Mouse (Mus musculus) MEL (cell line): ENCODE measurements around the gene Cnot8. TPM values are rescaled to one million over a fixed set of nuclear protein-coding genes. Genes with fewer than 3 reads are reported as not detected.

Experiments
- DNase-seq: peaks from one replicate; pipeline ENCODE4 v3.0.0; 2011; ENCODE audit warnings: low read depth, low spot score
- H3K27ac ChIP-seq: 2 replicates; pipeline ENCODE4 v1.5.1; 2012; ENCODE audit warnings: low read depth, mild to moderate bottlenecking, control low read depth, low read length, moderate library complexity; ENCODE audit not compliant: control insufficient read depth
- H3K27me3 ChIP-seq, 2 experiments: fragments of 150-350 bp in 1 of 2; sonication (generic) in 1 of 2; 2 replicates each; pipeline ENCODE4 v1.6.1; 2012; ENCODE audit warnings: low read length in 2 of 2, mild to moderate bottlenecking in 2 of 2, improper control_type of control experiment in 1 of 2, moderate library complexity in 1 of 2; ENCODE audit not compliant: insufficient read depth in 2 of 2, control insufficient read depth in 1 of 2
- H3K36me3 ChIP-seq, 2 experiments: 2 replicates each; pipeline ENCODE4 v1.6.1; 2012 to 2014; ENCODE audit warnings: low read length in 2 of 2, improper control_type of control experiment in 1 of 2, inconsistent platforms in 1 of 2, mild to moderate bottlenecking in 1 of 2; ENCODE audit not compliant: insufficient read depth in 2 of 2, control insufficient read depth in 1 of 2
- H3K4me1 ChIP-seq, 2 experiments: fragments of 150-350 bp in 1 of 2; sonication (generic) in 1 of 2; 2 replicates each; pipeline ENCODE4 v1.6.1; 2012; ENCODE audit warnings: low read length in 2 of 2, improper control_type of control experiment in 1 of 2, mild to moderate bottlenecking in 1 of 2; ENCODE audit not compliant: insufficient read depth in 2 of 2, control insufficient read depth in 1 of 2
- H3K4me3 ChIP-seq, 2 experiments: fragments of 150-350 bp in 1 of 2; sonication (generic) in 1 of 2; 2 replicates each; pipeline ENCODE4 v1.5.1; 2012; ENCODE audit warnings: low read depth in 2 of 2, low read length in 2 of 2, mild to moderate bottlenecking in 2 of 2, moderate library complexity in 2 of 2, control low read depth in 1 of 2, improper control_type of control experiment in 1 of 2; ENCODE audit not compliant: control insufficient read depth in 1 of 2, insufficient read depth in 1 of 2
- H3K79me2 ChIP-seq: 2 replicates; pipeline ENCODE4 v1.6.1; 2012; ENCODE audit warnings: mild to moderate bottlenecking, low read length, moderate library complexity; ENCODE audit not compliant: control insufficient read depth, poor library complexity, insufficient read depth
- H3K9ac ChIP-seq: 2 replicates; pipeline ENCODE4 v1.6.1; 2012; ENCODE audit warnings: low read depth, mild to moderate bottlenecking, control low read depth, low read length, moderate library complexity; ENCODE audit not compliant: control insufficient read depth, poor library complexity, severe bottlenecking
- H3K9me3 ChIP-seq: fragments of 150-350 bp; sonication (generic); replicated peaks from 2 replicates; pipeline ENCODE4 v1.6.1; 2012; ENCODE audit warnings: mild to moderate bottlenecking, low read length, improper control_type of control experiment, moderate library complexity; ENCODE audit not compliant: insufficient read depth
- BHLHE40 ChIP-seq: IDR thresholded peaks from 2 replicates; pipeline ENCODE4 v1.6.1; 2012; ENCODE audit warnings: low read depth, mild to moderate bottlenecking, inconsistent platforms, low read length, improper control_type of control experiment, borderline replicate concordance
- CHD2 ChIP-seq: IDR thresholded peaks from 2 replicates; pipeline ENCODE4 v1.6.1; 2011; ENCODE audit warnings: low read length, improper control_type of control experiment
- CTCF ChIP-seq, 3 experiments: IDR thresholded peaks in 2 of 3; conservative IDR thresholded peaks in 1 of 3; 2 replicates each; pipeline ENCODE4 v1.5.1; 2011 to 2012; ENCODE audit warnings: low read length in 3 of 3, low read depth in 2 of 3, mild to moderate bottlenecking in 2 of 3, improper control_type of control experiment in 1 of 3, inconsistent platforms in 1 of 3, mixed read lengths in 1 of 3, moderate library complexity in 1 of 3; ENCODE audit not compliant: control insufficient read depth in 1 of 3, insufficient read depth in 1 of 3, poor library complexity in 1 of 3, severe bottlenecking in 1 of 3
- E2F4 ChIP-seq: IDR thresholded peaks from 2 replicates; pipeline ENCODE4 v1.6.1; 2011; ENCODE audit warnings: low read depth, low read length, improper control_type of control experiment, borderline replicate concordance
- ELF1 ChIP-seq: IDR thresholded peaks from 2 replicates; pipeline ENCODE4 v1.6.1; 2014; ENCODE audit warnings: low read depth, mild to moderate bottlenecking, inconsistent platforms, low read length, improper control_type of control experiment, moderate library complexity
- EP300 ChIP-seq, 2 experiments: IDR thresholded peaks; 2 replicates each; pipeline ENCODE4 v1.6.1; 2011; ENCODE audit warnings: improper control_type of control experiment in 2 of 2, low read length in 2 of 2, low read depth in 1 of 2, mild to moderate bottlenecking in 1 of 2
- ETS1 ChIP-seq: IDR thresholded peaks from 2 replicates; pipeline ENCODE4 v1.6.1; 2012; ENCODE audit warnings: low read depth, mild to moderate bottlenecking, inconsistent platforms, low read length, improper control_type of control experiment, moderate library complexity
- GABPA ChIP-seq: IDR thresholded peaks from 2 replicates; pipeline ENCODE4 v1.6.1; 2012; ENCODE audit warnings: low read depth, mild to moderate bottlenecking, inconsistent platforms, low read length, improper control_type of control experiment, moderate library complexity
- GATA1 ChIP-seq: IDR thresholded peaks from 2 replicates; pipeline ENCODE4 v1.6.1; 2011; ENCODE audit warnings: low read depth, low read length, improper control_type of control experiment
- HCFC1 ChIP-seq: IDR thresholded peaks from 2 replicates; pipeline ENCODE4 v1.6.1; 2012; ENCODE audit warnings: low read depth, mild to moderate bottlenecking, inconsistent platforms, low read length, improper control_type of control experiment, moderate library complexity
- JUND ChIP-seq: IDR thresholded peaks from 2 replicates; pipeline ENCODE4 v1.6.1; 2011; ENCODE audit warnings: low read depth, mild to moderate bottlenecking, improper control_type of control experiment, low read length
- KAT2A ChIP-seq: conservative IDR thresholded peaks from 2 replicates; pipeline ENCODE4 v1.6.1; 2012; ENCODE audit warnings: low read depth, low read length, improper control_type of control experiment, inconsistent platforms
- MAFK ChIP-seq: IDR thresholded peaks from 2 replicates; pipeline ENCODE4 v1.6.1; 2011; ENCODE audit warnings: low read depth, mild to moderate bottlenecking, low read length, improper control_type of control experiment, borderline replicate concordance
- MAX ChIP-seq: IDR thresholded peaks from 2 replicates; pipeline ENCODE4 v1.6.1; 2011; ENCODE audit warnings: low read length, improper control_type of control experiment
- MAZ ChIP-seq: IDR thresholded peaks from 2 replicates; pipeline ENCODE4 v1.6.1; 2012; ENCODE audit warnings: low read depth, mild to moderate bottlenecking, inconsistent platforms, low read length, improper control_type of control experiment
- MEF2A ChIP-seq: IDR thresholded peaks from 2 replicates; pipeline ENCODE4 v1.6.1; 2014; ENCODE audit warnings: low read depth, mild to moderate bottlenecking, inconsistent platforms, low read length, improper control_type of control experiment; ENCODE audit not compliant: poor library complexity, insufficient replicate concordance, severe bottlenecking; ENCODE audit errors: extremely low read depth
- MXI1 ChIP-seq: IDR thresholded peaks from 2 replicates; pipeline ENCODE4 v1.6.1; 2011; ENCODE audit warnings: mild to moderate bottlenecking, low read depth, low read length, improper control_type of control experiment
- MYB ChIP-seq: IDR thresholded peaks from 2 replicates; pipeline ENCODE4 v1.6.1; 2011; ENCODE audit warnings: mild to moderate bottlenecking, low read depth, low read length, improper control_type of control experiment
- MYC ChIP-seq: IDR thresholded peaks from 2 replicates; pipeline ENCODE4 v1.6.1; 2011; ENCODE audit warnings: low read depth, mild to moderate bottlenecking, low read length, improper control_type of control experiment, moderate library complexity
- NELFE ChIP-seq: IDR thresholded peaks from 2 replicates; pipeline ENCODE4 v1.6.1; 2011; ENCODE audit warnings: low read depth, low read length, improper control_type of control experiment
- NRF1 ChIP-seq: IDR thresholded peaks from 2 replicates; pipeline ENCODE4 v1.6.1; 2014; ENCODE audit warnings: low read depth, mild to moderate bottlenecking, inconsistent platforms, low read length, improper control_type of control experiment, moderate library complexity; ENCODE audit not compliant: poor library complexity, insufficient read depth, severe bottlenecking
- POLR2A ChIP-seq, 2 experiments: IDR thresholded peaks; 2 replicates each; pipeline ENCODE4 v1.6.1; 2011 to 2012; ENCODE audit warnings: low read length in 2 of 2, mild to moderate bottlenecking in 2 of 2, control low read depth in 1 of 2, improper control_type of control experiment in 1 of 2, low read depth in 1 of 2, moderate library complexity in 1 of 2; ENCODE audit not compliant: control insufficient read depth in 1 of 2, insufficient read depth in 1 of 2, poor library complexity in 1 of 2
- POLR2AphosphoS5 ChIP-seq: IDR thresholded peaks from 2 replicates; pipeline ENCODE4 v1.6.1; 2012; ENCODE audit warnings: low read depth, borderline replicate concordance, mild to moderate bottlenecking, inconsistent platforms, low read length, moderate library complexity, mixed read lengths
- RAD21 ChIP-seq: IDR thresholded peaks from 2 replicates; pipeline ENCODE4 v1.6.1; 2011; ENCODE audit warnings: mild to moderate bottlenecking, low read depth, low read length, improper control_type of control experiment
- RCOR1 ChIP-seq: IDR thresholded peaks from 2 replicates; pipeline ENCODE4 v1.6.1; 2012; ENCODE audit warnings: low read depth, mild to moderate bottlenecking, inconsistent platforms, low read length, improper control_type of control experiment
- SIN3A ChIP-seq: IDR thresholded peaks from 2 replicates; pipeline ENCODE4 v1.6.1; 2012; ENCODE audit warnings: low read length, improper control_type of control experiment, inconsistent platforms
- SMC3 ChIP-seq: IDR thresholded peaks from 2 replicates; pipeline ENCODE4 v1.6.1; 2011; ENCODE audit warnings: low read depth, low read length, improper control_type of control experiment
- TAL1 ChIP-seq: IDR thresholded peaks from 2 replicates; pipeline ENCODE4 v1.6.1; 2012; ENCODE audit warnings: mild to moderate bottlenecking, inconsistent platforms, low read length, moderate library complexity, mixed read lengths
- TBP ChIP-seq: IDR thresholded peaks from 2 replicates; pipeline ENCODE4 v1.8.0; 2011; ENCODE audit warnings: low read depth, low read length, improper control_type of control experiment
- TCF12 ChIP-seq: IDR thresholded peaks from 2 replicates; pipeline ENCODE4 v1.6.1; 2014; ENCODE audit warnings: low read depth, mild to moderate bottlenecking, inconsistent platforms, low read length, improper control_type of control experiment, moderate library complexity
- USF1 ChIP-seq: IDR thresholded peaks from 2 replicates; pipeline ENCODE4 v1.6.1; 2014; ENCODE audit warnings: low read depth, mild to moderate bottlenecking, inconsistent platforms, low read length, improper control_type of control experiment, moderate library complexity
- USF2 ChIP-seq, 2 experiments: IDR thresholded peaks; 2 replicates each; pipeline ENCODE4 v1.6.1; 2011 to 2012; ENCODE audit warnings: improper control_type of control experiment in 2 of 2, low read length in 2 of 2, borderline replicate concordance in 1 of 2, inconsistent platforms in 1 of 2, low read depth in 1 of 2, mild to moderate bottlenecking in 1 of 2; ENCODE audit not compliant: insufficient read depth in 1 of 2
- ZC3H11A ChIP-seq: IDR thresholded peaks from 2 replicates; pipeline ENCODE4 v1.6.1; 2012; ENCODE audit warnings: low read depth, mild to moderate bottlenecking, inconsistent platforms, low read length, improper control_type of control experiment
- ZKSCAN1 ChIP-seq: IDR thresholded peaks from 2 replicates; pipeline ENCODE4 v1.6.1; 2012; ENCODE audit warnings: low read depth, mild to moderate bottlenecking, inconsistent platforms, low read length, improper control_type of control experiment, moderate library complexity
- ZMIZ1 ChIP-seq: IDR thresholded peaks from 2 replicates; pipeline ENCODE4 v1.6.1; 2012; ENCODE audit warnings: low read depth, mild to moderate bottlenecking, inconsistent platforms, low read length, improper control_type of control experiment, moderate library complexity
- ZNF384 ChIP-seq: IDR thresholded peaks from 2 replicates; pipeline ENCODE4 v1.6.1; 2012; ENCODE audit warnings: low read depth, mild to moderate bottlenecking, inconsistent platforms, low read length, improper control_type of control experiment
- polyA plus RNA-seq, 2 experiments: library from polyadenylated mRNA; stranded (reverse) in 1 of 2; unstranded in 1 of 2; fragments of >175 nt in 1 of 2; fragments of >200 nt in 1 of 2; gene quantifications; 2 replicates each; pipeline versions ENCODE4 v1.2.1 to v1.2.4; 2012; ENCODE audit warnings: low replicate concordance in 2 of 2, low read depth in 1 of 2; ENCODE audit not compliant: insufficient read length in 2 of 2, insufficient read depth in 1 of 2, missing spikeins in 1 of 2
- total RNA-seq: library from RNA; depleted of rRNA; stranded (reverse); fragments of 300-350 nt; gene quantifications from 2 replicates; pipeline ENCODE4 v1.2.3, GENCODE M21; 2012

Gene Cnot8
- total and polyA plus RNA-seq, 3 experiments: 52.9 to 70.3 TPM; not detected in 1

- H3K4me3 ChIP-seq: peak overlapping the region; percentile 69 to 81
- peaks cover 9 to 16% of the 10 kb centered on the region in 2 experiments for H3K4me1 ChIP-seq
- H3K79me2 ChIP-seq: peaks cover 40% of the 10 kb centered on the region
- H3K27ac ChIP-seq: peak overlapping the region; percentile 93
- peaks cover 0 to 19% of the 10 kb centered on the region in 2 experiments; a peak in 2 of 4 replicates for H3K36me3 ChIP-seq
- H3K9me3 ChIP-seq: no peaks in the 10 kb centered on the region
- peak; percentile 80 for DNase-seq
- H3K27me3 ChIP-seq: no peaks in the 10 kb centered on the region
- peak overlapping the region; percentile 92 for H3K9ac ChIP-seq
- peak; percentile 99 for TF ChIP-seq ZKSCAN1
- TF ChIP-seq SIN3A: peak; percentile 59
- no peak for TF ChIP-seq SMC3
- TF ChIP-seq NRF1: no peak
- no peak for TF ChIP-seq CTCF (IDR thresholded peaks at IDR 0.05 in 2 of 3, conservative IDR thresholded peaks at IDR 0.05 in 1 of 3; ENCODE audit: control insufficient read depth in 1 of 3, insufficient read depth in 1 of 3, low read depth in 2 of 3, low read length in 3 of 3, poor library complexity in 1 of 3, severe bottlenecking in 1 of 3)
- TF ChIP-seq GATA1: no peak
- no peak for TF ChIP-seq ZMIZ1
- no peak for TF ChIP-seq CHD2
- no peak for TF ChIP-seq POLR2AphosphoS5
- peak; percentile 6; the same call in 1 of the 2 replicates for TF ChIP-seq MEF2A
- peak; percentile 71 for TF ChIP-seq TCF12
- peak; percentile 79 for TF ChIP-seq MYC
- TF ChIP-seq ZC3H11A: no peak
- no peak for TF ChIP-seq ELF1
- TF ChIP-seq EP300 (IDR thresholded peaks at IDR 0.05; ENCODE audit: low read depth in 1 of 2, low read length in 2 of 2): peak in 1 of 2 experiments; percentile 68; a peak in 2 of 4 replicates
- 0 out of 2 replicates have a peak, but pooled peaks have one; percentile 42 for TF ChIP-seq MYB
- TF ChIP-seq GABPA: no peak
- no peak; the same call in 1 of the 2 replicates for TF ChIP-seq TBP
- no peak for TF ChIP-seq KAT2A
- no peak for TF ChIP-seq MAZ
- TF ChIP-seq MAFK: no peak
- TF ChIP-seq JUND: no peak
- TF ChIP-seq ZNF384: peak; percentile 51
- peak; percentile 36 for TF ChIP-seq RCOR1
- no peak for TF ChIP-seq NELFE
- peak; percentile 82 for TF ChIP-seq USF1
- TF ChIP-seq MXI1: no peak
- TF ChIP-seq POLR2A (IDR thresholded peaks at IDR 0.05; ENCODE audit: control insufficient read depth in 1 of 2, insufficient read depth in 1 of 2, low read depth in 1 of 2, low read length in 2 of 2, poor library complexity in 1 of 2): no peak; a peak in 3 of 4 replicates
- TF ChIP-seq HCFC1: no peak
- TF ChIP-seq BHLHE40: peak; percentile 93
- TF ChIP-seq TAL1: 0 out of 2 replicates have a peak, but pooled peaks have one; percentile 27
- no peak for TF ChIP-seq RAD21
- peak in 1 of 2 experiments; percentile 35; a peak in 1 of 4 replicates for TF ChIP-seq USF2 (IDR thresholded peaks at IDR 0.05; ENCODE audit: borderline replicate concordance in 1 of 2, insufficient read depth in 1 of 2, low read depth in 1 of 2, low read length in 2 of 2)
- TF ChIP-seq ETS1: peak; percentile 79
- peak; percentile 87 for TF ChIP-seq MAX
- no peak for TF ChIP-seq E2F4
These were observed 1.2 kb upstream of the Cnot8 start for GRCm38 (mm10) chr11:58102581-58103343.
